Mouse (Mus musculus) embryonic facial prominence, embryonic 13.5 days (tissue): ENCODE results near the gene Cetn3. TPM values are rescaled to one million over a fixed set of nuclear protein-coding genes. Genes with fewer than 3 reads are reported as not detected.
A peak's percentile ranks its signal among the peaks of the same experiment; 100 is the strongest.

Source experiments
- ATAC-seq: fragments of 200-750 bp; cut with Nextera tagmentation; 2 replicates; pipeline ENCODE4 v1.8.0; 2017; ENCODE audit warnings: low read depth; ENCODE audit not compliant: insufficient number of reproducible peaks, insufficient read depth, low FRiP score, low TSS enrichment
- H3K27ac ChIP-seq: fragments of 300-500 bp; sonication (generic); 2 replicates; pipeline ENCODE4 v1.5.1; 2015; ENCODE audit warnings: moderate library complexity, mild to moderate bottlenecking, inconsistent platforms
- H3K27me3 ChIP-seq: fragments of 300-500 bp; sonication (generic); 2 replicates; pipeline ENCODE4 v1.6.1; 2015; ENCODE audit warnings: mild to moderate bottlenecking, inconsistent platforms
- H3K36me3 ChIP-seq: fragments of 300-500 bp; sonication (generic); 2 replicates; pipeline ENCODE4 v1.6.1; 2015; ENCODE audit warnings: mild to moderate bottlenecking, inconsistent platforms
- H3K4me1 ChIP-seq: fragments of 300-500 bp; sonication (generic); 2 replicates; pipeline ENCODE4 v1.6.1; 2015; ENCODE audit warnings: inconsistent platforms
- H3K4me2 ChIP-seq: fragments of 300-500 bp; sonication (generic); 2 replicates; pipeline ENCODE4 v1.6.1; 2015; ENCODE audit warnings: moderate library complexity, mild to moderate bottlenecking, inconsistent platforms
- H3K4me3 ChIP-seq: fragments of 300-500 bp; sonication (generic); 2 replicates; pipeline ENCODE4 v1.5.1; 2015; ENCODE audit warnings: mild to moderate bottlenecking, inconsistent platforms
- H3K9ac ChIP-seq: fragments of 300-500 bp; sonication (generic); 2 replicates; pipeline ENCODE4 v1.6.1; 2015; ENCODE audit warnings: mild to moderate bottlenecking, inconsistent platforms
- H3K9me3 ChIP-seq: fragments of 300-500 bp; sonication (generic); 2 replicates; pipeline ENCODE4 v1.6.1; 2016; ENCODE audit warnings: inconsistent platforms
- WGBS: fragments of 180-500 bp; shearing (Covaris S2); methylation state at CpG from one replicate; pipeline ENCODE4 v1.1.7; 2015; ENCODE audit warnings: mixed read lengths; 5-methylcytosine and 5-hydroxymethylcytosine counted together
- polyA plus RNA-seq: library from polyadenylated mRNA; unstranded; fragments of >200 nt; fragmentation: Nextera tagmentation; extraction: Ambion mirVana; gene quantifications from 2 replicates; pipeline ENCODE4 v1.2.1, GENCODE M21; 2015

The Cetn3 gene
- 260 and 291 TPM in 2 replicates for polyA plus RNA-seq

- H3K9ac ChIP-seq = peak within 1 kb of the TSS; percentile 86
- peak within 1 kb of the TSS; percentile 69 for H3K4me2 ChIP-seq
- H3K4me1 ChIP-seq = peaks cover 15% of the 10 kb centered on the region
- H3K36me3 ChIP-seq = peaks cover 9% of the 10 kb centered on the region
- peak; percentile 90 for ATAC-seq
- under 1% methylated on average over 29 of the region's 29 CpGs for WGBS
- H3K9me3 ChIP-seq = no peaks in the 10 kb centered on the region
- no peaks in the 10 kb centered on the region for H3K27me3 ChIP-seq
- H3K4me3 ChIP-seq = peak within 1 kb of the TSS; percentile 67
- peak within 1 kb of the TSS; percentile 99 for H3K27ac ChIP-seq
These were observed at the start of gene Cetn3 for GRCm38 (mm10) chr13:81782971-81783404. TSS of gene Cetn3 (plus strand) at chr13:81783077.

- Histone ChIP-seq H3K27ac (no peak overlapping the region), H3K4me1 (no peaks in the 10 kb centered on the region), H3K4me3 (no peak overlapping the region), H3K27me3 (no peaks in the 10 kb centered on the region), H3K36me3 (no peaks in the 10 kb centered on the region), H3K4me2 (no peak overlapping the region), H3K9me3 (no peaks in the 10 kb centered on the region), H3K9ac (no peak overlapping the region)
- no peak for ATAC-seq
- WGBS = 86% methylated on average over 5 of the region's 5 CpGs
These were observed 46.3 kb upstream of the Cetn3 start for GRCm38 (mm10) chr13:81736606-81737005.

GRCm38 (mm10) chr13:81740898-81741297 is 42.0 kb upstream of the Cetn3 start:
- no peaks in the 10 kb centered on the region for H3K36me3 ChIP-seq
- H3K9me3 ChIP-seq = no peaks in the 10 kb centered on the region
- whole genome bisulfite sequencing = 54% methylated on average over 3 of the region's 3 CpGs

GRCm38 (mm10) chr13:81743391-81744091 is 39.3 kb upstream of the Cetn3 start:
- no peak overlapping the region for H3K4me2 ChIP-seq
- H3K36me3 ChIP-seq = no peaks in the 10 kb centered on the region
- no peak overlapping the region for H3K4me3 ChIP-seq
- no peaks in the 10 kb centered on the region for H3K9me3 ChIP-seq
- no peak overlapping the region for H3K9ac ChIP-seq
- 44% methylated on average over 10 of the region's 10 CpGs for WGBS
- no peaks in the 10 kb centered on the region for H3K27me3 ChIP-seq
- peak; percentile 43; the same call in 1 of the 2 replicates for ATAC-seq
- no peak overlapping the region for H3K27ac ChIP-seq
- H3K4me1 ChIP-seq = no peaks in the 10 kb centered on the region

More at GRCm38 (mm10) chr13:81740898-81741297, 42.0 kb upstream of the Cetn3 start:
- no peak overlapping the region for H3K4me2 ChIP-seq
- ATAC-seq = no peak
- H3K4me3 ChIP-seq = no peak overlapping the region
- H3K9ac ChIP-seq = no peak overlapping the region
- no peaks in the 10 kb centered on the region for H3K4me1 ChIP-seq
- no peak overlapping the region for H3K27ac ChIP-seq
- H3K27me3 ChIP-seq = no peaks in the 10 kb centered on the region

- Histone ChIP-seq H3K27ac (no peak overlapping the region), H3K9me3 (no peaks in the 10 kb centered on the region), H3K4me1 (no peaks in the 10 kb centered on the region), H3K27me3 (no peaks in the 10 kb centered on the region), H3K4me3 (no peak overlapping the region), H3K9ac (no peak overlapping the region), H3K36me3 (no peaks in the 10 kb centered on the region), H3K4me2 (no peak overlapping the region)
- 31% methylated on average over 2 of the region's 2 CpGs for WGBS
- ATAC-seq = no peak
These were observed 38.8 kb upstream of the Cetn3 start for GRCm38 (mm10) chr13:81744092-81744396.

- no peak overlapping the region for H3K27ac ChIP-seq
- H3K9me3 ChIP-seq = no peaks in the 10 kb centered on the region
- no peak overlapping the region for H3K4me3 ChIP-seq
- no peak for ATAC-seq
- no peaks in the 10 kb centered on the region for H3K4me1 ChIP-seq
- no peak overlapping the region for H3K4me2 ChIP-seq
- H3K27me3 ChIP-seq = no peaks in the 10 kb centered on the region
- no peak overlapping the region for H3K9ac ChIP-seq
- H3K36me3 ChIP-seq = no peaks in the 10 kb centered on the region; the same call in 1 of the 2 replicates
These were observed 28.0 kb upstream of the Cetn3 start for GRCm38 (mm10) chr13:81754878-81755277.

- no peaks in the 10 kb centered on the region for H3K27me3 ChIP-seq
- no peak overlapping the region for H3K9ac ChIP-seq
- WGBS = 87% methylated on average over 1 of the region's 1 CpGs
- H3K27ac ChIP-seq = no peak overlapping the region
- H3K9me3 ChIP-seq = no peaks in the 10 kb centered on the region
- no peak for ATAC-seq
- H3K4me2 ChIP-seq = no peak overlapping the region
- H3K4me3 ChIP-seq = no peak overlapping the region
- no peaks in the 10 kb centered on the region for H3K4me1 ChIP-seq
- H3K36me3 ChIP-seq = no peaks in the 10 kb centered on the region; the same call in 1 of the 2 replicates
These were observed 27.6 kb upstream of the Cetn3 start for GRCm38 (mm10) chr13:81755324-81755723.

- ATAC-seq = no peak
- no peaks in the 10 kb centered on the region for H3K27me3 ChIP-seq
These were observed 25.7 kb upstream of the Cetn3 start for GRCm38 (mm10) chr13:81757058-81757660.

GRCm38 (mm10) chr13:81760379-81760778 is 22.5 kb upstream of the Cetn3 start:
- WGBS = 35% methylated on average over 3 of the region's 3 CpGs

More at GRCm38 (mm10) chr13:81757058-81757660, 25.7 kb upstream of the Cetn3 start:
- Histone ChIP-seq H3K9me3 (no peaks in the 10 kb centered on the region), H3K9ac (no peak overlapping the region), H3K4me3 (no peak overlapping the region), H3K4me1 (no peaks in the 10 kb centered on the region), H3K36me3 (no peaks in the 10 kb centered on the region; the same call in 1 of the 2 replicates), H3K4me2 (no peak overlapping the region), H3K27ac (no peak overlapping the region)
- WGBS = 85% methylated on average over 5 of the region's 5 CpGs

GRCm38 (mm10) chr13:81761566-81762186 is 21.2 kb upstream of the Cetn3 start:
- Histone ChIP-seq H3K4me1 (no peaks in the 10 kb centered on the region), H3K9me3 (no peaks in the 10 kb centered on the region), H3K4me2 (no peak overlapping the region), H3K36me3 (no peaks in the 10 kb centered on the region), H3K27me3 (no peaks in the 10 kb centered on the region), H3K9ac (no peak overlapping the region), H3K4me3 (no peak overlapping the region), H3K27ac (no peak overlapping the region)
- WGBS = 31% methylated on average over 14 of the region's 14 CpGs
- no peak for ATAC-seq

More at GRCm38 (mm10) chr13:81760379-81760778, 22.5 kb upstream of the Cetn3 start:
- no peak overlapping the region for H3K9ac ChIP-seq
- no peak for ATAC-seq
- no peaks in the 10 kb centered on the region for H3K9me3 ChIP-seq
- no peak overlapping the region for H3K27ac ChIP-seq
- H3K4me1 ChIP-seq = no peaks in the 10 kb centered on the region
- no peak overlapping the region for H3K4me3 ChIP-seq
- H3K36me3 ChIP-seq = no peaks in the 10 kb centered on the region; the same call in 1 of the 2 replicates
- no peaks in the 10 kb centered on the region for H3K27me3 ChIP-seq
- H3K4me2 ChIP-seq = no peak overlapping the region

- no peak overlapping the region for H3K27ac ChIP-seq
- no peak overlapping the region for H3K4me2 ChIP-seq
- H3K9ac ChIP-seq = no peak overlapping the region
- H3K9me3 ChIP-seq = no peaks in the 10 kb centered on the region
- H3K4me1 ChIP-seq = no peaks in the 10 kb centered on the region
- ATAC-seq = no peak
- WGBS = 84% methylated on average over 5 of the region's 5 CpGs
- H3K36me3 ChIP-seq = no peaks in the 10 kb centered on the region
- no peaks in the 10 kb centered on the region for H3K27me3 ChIP-seq
- no peak overlapping the region for H3K4me3 ChIP-seq
These were observed 18.7 kb upstream of the Cetn3 start for GRCm38 (mm10) chr13:81764173-81764572.
